Mouse (Mus musculus) heart, postnatal 25 days (tissue): ENCODE results near the gene Slc6a13. TPM values are rescaled to one million over a fixed set of nuclear protein-coding genes. Genes with fewer than 3 reads are reported as not detected.
A peak's percentile ranks its signal among the peaks of the same experiment; 100 is the strongest.

ENCODE experiments used
- DNase-seq: peaks from one replicate; pipeline ENCODE4 v3.0.0; 2022; ENCODE audit warnings: low spot score
- intact Hi-C: fragments of 180-260 bp; cut with DNase I; formaldehyde crosslinking; loops from one replicate; pipeline ENCODE4 v1.15.1; 2025
- total RNA-seq, 2 experiments: library from RNA; stranded (reverse); gene quantifications; 2 replicates each; pipeline ENCODE4 v1.2.3; 2021

Slc6a13 gene
- total RNA-seq, 2 experiments from 2014 or later = 0.21 to 0.28 TPM

DNA sequence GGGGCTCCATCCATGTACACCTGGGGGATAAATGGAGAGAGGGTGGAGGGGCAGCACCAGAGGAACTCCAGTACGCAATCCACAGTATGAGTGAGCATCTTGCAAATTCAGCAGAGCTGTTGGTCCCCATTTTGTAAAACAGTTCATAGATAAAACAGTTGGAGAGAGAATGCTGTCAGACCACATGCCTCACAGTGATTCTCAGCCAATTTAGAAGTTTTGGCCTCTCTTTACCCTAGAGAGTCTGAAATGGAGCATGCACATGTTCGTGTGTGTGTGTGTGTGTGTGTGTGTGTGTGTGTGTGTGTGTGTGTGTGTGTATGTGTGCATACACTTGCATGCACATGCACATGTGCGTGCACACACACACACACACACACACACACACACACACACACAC, 25.3 kb downstream of the Slc6a13 start:
- intact Hi-C loops = no loop called here
- DNase-seq = no peak

DNA sequence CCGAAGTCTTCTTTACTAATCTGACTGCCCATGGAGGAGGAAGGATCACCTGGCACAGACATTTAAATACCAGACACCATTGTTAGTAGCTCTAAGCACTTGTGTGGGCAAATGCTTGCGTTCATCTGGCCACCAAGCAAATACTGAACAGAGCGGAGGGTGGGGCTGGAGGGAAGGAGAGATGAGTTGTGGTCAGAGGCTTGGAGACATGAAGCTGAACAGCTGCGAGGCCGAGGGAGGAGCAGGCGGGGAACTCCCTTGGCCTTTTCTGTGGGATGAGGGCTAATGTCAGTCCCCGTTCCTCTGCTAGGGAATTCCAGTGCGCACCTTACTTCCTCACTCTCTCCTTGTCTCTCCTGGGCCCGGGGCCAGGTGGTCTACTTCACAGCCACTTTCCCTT, 25.7 kb downstream of the Slc6a13 start:
- no peak for DNase-seq
- intact Hi-C loops = no loop called here

DNA sequence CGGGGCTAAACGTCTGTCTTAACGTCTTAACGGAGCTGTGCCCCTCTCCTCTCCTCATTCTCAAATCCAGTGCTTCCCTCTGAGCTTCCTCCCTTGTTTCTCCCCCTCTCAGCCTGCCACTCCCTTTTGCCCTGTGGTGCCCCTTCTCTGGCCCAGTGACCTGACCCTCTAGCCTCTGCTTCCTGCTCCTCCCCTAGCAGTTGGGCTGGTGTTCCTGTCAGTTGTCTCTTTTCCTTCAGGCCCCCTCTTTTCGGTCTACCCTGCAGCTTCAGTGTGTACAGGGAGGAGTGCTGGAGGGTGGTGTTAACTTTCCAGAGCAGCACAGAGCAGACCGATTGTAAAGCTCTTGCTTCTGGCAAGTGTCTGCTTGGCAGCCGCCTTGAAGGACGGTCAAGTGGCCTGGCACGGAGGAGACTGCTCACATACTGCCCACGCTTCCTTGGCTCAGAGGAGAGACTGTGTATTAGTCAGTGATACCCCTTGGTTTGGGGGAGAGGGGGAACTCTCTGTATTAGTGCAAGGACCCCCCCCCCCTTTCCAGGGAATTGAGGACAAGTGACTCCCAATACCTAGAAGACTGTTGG, 26.6 kb downstream of the Slc6a13 start:
- intact Hi-C loops = no loop called here
- no peak for DNase-seq

DNA sequence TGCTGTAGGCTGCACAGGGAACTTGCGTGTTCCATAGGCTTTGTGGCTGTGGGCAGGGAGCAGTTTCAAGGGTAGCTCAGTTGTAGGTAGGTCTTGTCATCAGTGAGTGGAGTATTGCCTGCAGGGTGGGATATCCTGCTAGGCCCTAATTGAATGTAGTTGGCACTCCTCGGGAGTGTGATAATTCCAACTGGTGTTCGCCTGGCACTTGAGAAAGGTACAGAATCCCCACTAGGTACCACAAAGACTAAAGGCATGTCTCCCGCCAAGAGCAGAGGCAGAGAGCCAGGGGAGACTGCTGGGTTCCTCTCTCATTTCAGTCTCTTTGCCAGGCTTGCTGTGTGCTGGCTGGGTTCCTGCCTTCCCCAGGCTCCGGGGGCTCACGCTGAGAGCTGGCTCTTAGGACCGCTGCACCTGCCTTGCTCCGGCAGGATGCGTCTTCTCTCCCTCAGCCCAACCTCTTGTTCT, 28.4 kb downstream of the Slc6a13 start:
- intact Hi-C loops = no loop called here
- DNase-seq = no peak

DNA sequence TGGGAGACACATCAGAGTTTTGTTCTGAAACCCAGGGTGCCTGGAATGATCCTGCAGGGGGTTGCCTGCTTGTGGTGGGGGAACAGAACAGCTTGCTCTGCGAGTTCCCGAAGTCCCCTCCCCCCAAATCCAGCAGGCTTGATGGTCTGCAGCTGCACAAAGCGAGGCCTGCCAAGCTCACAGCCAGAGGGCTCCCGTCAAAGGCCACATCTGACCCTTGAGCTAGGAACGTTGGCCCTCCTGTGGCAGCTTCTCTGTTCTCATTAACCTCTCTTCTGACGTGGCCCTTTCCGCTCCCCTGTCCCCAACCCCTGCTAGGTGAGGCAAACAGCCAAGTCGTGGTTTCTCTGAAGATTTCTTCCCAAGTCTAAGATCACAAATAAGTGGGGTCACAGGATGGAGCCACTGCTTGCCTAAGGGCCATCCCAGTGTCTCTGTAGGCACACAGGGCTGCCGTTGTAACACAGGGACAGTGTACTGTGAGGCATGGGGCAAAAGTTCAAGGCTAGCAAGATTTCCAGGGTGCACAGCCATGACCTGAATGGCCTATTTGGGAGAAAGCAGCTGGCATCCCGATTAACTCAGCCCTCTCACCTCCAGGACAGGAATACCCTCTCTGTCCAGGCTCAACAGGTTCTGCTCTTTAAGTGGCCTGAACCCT, 30.0 kb downstream of the Slc6a13 start:
- intact Hi-C loops = no loop called here
- no peak for DNase-seq

DNA sequence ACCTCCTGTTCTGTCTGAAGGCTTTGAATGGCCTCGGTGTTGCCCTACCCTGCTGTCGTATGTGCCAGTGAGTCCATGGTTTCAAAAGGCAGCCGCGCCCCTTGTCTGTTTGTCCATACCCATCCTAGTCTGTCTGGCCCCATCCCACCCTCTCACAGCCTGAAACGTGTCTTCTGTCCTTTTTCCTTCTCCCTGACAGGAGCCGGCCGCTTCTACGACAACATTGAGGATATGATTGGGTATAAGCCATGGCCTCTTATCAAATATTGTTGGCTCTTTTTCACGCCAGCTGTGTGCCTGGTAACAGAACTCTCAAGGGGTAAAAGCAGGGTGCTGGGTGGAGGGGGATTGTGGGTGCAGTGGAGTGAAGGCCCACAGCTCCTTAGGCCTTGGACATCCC, 35.8 kb downstream of the Slc6a13 start:
- intact Hi-C loops = loop anchor here (5.0 kb wide), 1 partner anchor 64 kb away; no protein-coding TSS in a partner anchor
- no peak for DNase-seq

DNA sequence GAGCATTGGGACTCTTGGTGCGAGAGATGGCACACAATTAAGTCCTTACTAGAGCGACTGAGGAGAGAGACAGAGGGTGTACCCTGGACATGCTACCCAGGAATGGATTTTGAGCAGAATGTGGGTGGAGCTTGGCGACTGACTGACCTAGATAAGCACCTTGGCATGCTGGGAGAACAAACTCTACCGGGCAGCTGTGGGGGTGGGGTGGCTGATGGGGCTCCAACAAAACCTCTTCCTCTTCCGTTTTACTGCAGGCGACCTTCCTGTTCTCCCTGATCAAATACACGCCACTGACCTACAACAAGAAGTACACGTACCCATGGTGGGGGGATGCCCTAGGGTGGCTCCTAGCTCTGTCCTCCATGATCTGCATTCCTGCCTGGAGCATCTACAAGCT, 36.5 kb downstream of the Slc6a13 start:
- intact Hi-C loops = loop anchor here (5.0 kb wide), 1 partner anchor 64 kb away; no protein-coding TSS in a partner anchor

DNA sequence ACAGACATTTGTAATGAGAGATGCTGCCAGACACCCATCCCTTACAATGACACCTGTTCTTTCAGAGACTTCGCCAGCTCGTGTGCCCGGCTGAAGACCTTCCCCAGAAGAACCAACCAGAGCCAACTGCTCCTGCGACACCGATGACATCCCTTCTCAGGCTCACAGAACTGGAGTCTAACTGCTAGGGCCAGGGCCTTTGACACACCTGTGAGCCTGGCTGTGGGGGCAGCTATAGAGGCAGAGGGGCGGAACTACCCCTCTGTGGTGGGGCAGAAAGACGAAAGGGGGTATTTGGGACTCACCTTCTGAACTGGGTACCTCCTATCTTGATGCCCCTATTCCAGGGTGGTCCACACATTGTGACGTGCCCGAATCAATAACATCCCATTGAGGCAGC, 37.2 kb downstream of the Slc6a13 start:
- DNase-seq = no peak
- intact Hi-C loops = loop anchor here (1.0 to 5.0 kb wide), 2 partner anchors 65 to 196 kb away; no protein-coding TSS in a partner anchor

More for the DNA sequence above, 36.5 kb downstream of the Slc6a13 start:
- DNase-seq = no peak

DNA sequence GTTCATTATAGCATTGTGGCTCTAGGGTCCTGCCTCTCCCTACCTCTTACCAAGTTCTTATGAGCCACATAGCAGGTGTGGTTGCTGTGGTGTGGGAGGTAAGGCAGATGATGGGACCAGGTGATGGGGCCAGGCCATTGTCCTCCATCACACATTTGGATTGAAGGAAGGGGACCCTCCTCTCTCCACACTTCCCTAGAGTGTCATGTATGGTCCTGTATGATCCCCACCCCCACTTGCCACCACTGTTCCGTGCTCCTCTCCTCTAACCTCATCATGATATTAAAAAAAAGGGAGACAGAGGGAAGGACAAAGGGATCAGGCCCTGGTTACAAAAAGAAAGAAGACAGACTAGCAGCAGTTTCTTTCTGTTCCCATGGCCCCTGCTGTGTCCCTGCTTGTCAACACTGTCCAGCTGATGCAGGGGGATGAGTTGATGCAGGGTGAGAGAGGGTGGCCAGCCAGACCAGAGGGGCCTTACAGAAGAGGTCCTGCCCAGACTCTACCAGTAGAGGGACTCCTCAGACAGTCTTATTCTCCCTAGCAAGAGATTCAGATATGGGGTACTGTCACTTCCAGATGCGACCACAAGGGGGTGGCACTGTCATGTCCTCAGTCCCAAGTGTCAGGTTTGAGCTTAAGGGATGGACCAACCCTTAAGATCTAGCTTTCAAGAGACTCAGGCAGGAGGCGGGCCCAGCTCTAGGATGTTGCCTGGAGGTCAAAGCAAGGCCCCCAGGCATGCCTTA, 37.9 kb downstream of the Slc6a13 start:
- intact Hi-C loops = loop anchor here (1.0 to 5.0 kb wide), 3 partner anchors 29 to 195 kb away; no protein-coding TSS in a partner anchor
- peak; percentile 35 for DNase-seq

DNA sequence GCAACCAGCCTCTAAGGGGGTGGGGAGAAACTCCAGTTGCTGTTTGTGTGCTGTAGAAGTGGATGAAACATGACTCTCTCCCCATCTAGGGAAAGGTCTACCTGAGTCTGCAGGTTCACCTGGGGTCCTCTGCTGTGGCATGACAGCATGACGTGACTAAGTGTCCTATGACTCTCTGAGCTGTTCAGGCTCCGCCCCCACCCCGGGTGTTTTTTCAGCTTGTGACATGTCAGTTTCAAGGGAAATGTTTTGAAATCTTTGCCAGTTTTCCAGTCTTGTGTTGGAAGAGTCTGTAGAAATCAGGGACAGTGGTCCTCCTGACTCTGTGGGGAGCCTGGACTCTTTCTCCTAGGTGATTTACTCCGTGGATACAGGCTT, 38.5 kb downstream of the Slc6a13 start:
- intact Hi-C loops = loop anchor here (2.0 to 5.0 kb wide), 2 partner anchors 28 to 66 kb away; no protein-coding TSS in a partner anchor
- DNase-seq = no peak

DNA sequence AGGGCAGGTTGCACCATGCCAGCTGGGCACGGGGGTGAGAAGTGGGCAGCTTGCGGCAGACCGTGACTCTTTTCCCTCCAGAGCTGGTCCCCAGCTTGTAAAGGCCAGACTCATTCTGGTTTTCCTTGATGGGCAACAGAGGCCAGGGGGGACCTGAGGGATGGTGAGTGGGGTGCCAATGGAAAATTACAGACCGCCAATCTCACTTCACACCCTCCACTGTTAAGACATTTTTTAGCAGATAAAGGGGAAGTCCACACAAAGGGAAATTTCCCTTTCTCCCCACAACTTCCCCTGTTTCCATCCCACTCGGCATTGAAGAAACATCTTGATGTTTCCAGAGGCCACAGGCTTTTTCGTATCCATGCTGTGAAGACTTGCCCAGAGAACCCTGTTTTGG, 41.6 kb downstream of the Slc6a13 start:
- DNase-seq = no peak
- intact Hi-C loops = no loop called here

DNA sequence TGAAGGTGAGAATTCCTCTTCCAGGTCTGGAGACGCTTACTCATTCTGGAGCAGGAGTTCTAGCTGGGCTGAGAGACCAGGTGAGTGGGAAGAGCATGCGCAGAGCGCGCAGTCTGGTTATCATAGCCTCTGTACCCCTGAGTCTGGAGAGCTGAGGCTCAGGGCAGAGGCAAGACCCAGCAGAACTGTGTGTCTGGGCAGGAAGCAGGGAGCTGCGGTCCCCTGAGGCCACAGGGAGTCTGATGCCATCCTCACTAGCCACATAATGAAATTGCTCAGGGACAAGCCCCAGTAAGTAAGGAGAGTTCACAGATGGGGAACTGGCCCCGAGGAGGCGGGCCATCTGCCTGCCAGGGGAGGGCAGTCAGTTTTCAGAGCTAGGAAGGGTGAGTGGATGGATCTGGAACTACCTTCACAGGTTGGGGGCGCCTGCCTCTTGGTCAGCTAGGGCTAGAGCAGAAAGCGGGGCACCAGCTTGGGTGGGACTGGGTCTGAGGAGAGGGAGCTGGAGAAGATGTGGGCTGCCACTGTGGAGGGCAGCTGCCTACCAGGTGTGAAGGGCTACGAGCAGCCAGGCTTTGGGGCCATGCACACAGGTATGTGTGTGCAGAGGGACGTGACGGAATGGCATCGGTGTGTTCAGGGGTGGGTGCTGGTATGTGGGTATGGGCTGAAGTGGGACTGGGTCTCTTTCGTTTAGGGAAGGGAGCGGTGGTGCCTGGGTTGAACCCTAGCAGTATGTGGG, 43.2 kb downstream of the Slc6a13 start, which contains the start of gene Slc6a12:
Gene Slc6a12 (plus strand): TSS at position 51 of the 745 bp plus-strand sequence.
- intact Hi-C loops = no loop called here
- DNase-seq = no peak

DNA sequence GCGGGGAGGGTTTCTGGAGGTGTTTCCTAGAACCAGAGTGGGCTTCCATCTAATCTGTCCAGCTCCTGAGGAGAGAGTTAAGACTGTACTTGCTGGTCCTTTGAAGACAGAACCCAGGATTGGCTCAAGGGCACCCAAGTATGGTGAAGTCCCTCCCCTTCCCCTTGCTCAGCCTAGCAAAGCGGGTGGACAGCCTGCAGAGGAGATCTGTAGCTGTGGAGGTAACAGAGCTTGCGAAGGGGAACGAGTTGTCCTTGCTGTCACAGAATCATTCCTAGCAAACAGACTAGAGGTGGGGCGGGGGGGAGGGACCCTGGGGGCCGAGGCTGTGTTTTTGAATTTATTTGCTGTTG, 43.7 kb downstream of the Slc6a13 start:
- no peak for DNase-seq
- intact Hi-C loops = no loop called here

DNA sequence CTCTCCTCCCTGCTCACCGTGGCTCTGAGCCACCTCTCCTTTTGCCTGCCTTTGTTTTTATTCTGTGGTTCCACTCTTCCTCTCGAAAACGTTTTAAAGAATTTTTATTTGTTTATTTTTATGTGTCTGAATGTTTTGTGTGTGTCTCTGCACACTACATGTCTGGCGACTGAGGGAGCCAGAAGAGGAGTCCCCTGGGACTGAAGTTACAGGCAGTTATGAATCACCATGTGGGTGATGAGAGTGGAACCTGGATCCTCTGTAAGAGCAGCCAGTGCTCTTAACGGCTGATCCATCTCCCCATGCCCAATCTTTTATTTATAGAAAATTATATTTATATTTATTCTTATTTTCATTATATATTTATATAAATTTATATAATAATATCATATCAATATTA, 44.3 kb downstream of the Slc6a13 start:
- DNase-seq = no peak
- intact Hi-C loops = no loop called here

DNA sequence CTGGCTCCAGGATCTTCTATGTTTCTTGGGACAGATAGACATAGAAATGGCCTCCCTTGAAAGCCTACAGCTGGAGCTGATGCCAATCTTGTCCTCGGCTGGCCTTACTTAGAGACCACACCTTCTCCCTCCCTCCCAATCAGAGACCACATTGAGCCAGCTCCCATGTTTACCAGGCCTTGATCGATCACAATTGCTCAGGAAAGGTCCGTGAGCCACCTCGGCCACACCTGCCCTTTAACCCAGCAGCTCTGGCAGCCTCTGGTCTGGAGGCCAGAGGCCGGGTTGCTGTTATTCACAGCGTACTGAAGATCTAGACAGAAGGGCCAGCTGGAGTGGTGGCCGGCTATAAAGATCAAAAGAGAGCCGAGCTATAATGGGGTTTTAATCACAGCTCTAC, 46.4 kb downstream of the Slc6a13 start:
- intact Hi-C loops = no loop called here
- DNase-seq = no peak

DNA sequence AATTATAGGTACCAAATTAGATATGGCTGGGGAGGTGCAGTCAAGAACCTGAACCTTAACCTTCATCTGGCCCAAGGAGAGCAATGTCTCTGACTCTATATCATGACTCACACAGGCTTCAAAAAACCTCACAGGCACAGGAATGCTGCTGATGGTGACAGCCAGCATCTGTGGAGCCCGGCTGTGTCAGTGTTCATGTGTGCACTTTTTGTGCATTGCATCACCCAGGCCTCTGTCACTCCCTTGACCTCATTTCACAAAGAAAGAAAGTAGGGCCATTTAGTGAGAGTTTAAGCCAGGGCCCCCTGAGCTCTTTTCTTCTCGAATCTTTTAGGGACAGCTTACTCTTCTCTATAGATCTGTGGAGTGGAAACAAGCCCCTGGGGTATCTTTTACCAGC, 52.2 kb downstream of the Slc6a13 start:
- DNase-seq = no peak
- intact Hi-C loops = no loop called here

DNA sequence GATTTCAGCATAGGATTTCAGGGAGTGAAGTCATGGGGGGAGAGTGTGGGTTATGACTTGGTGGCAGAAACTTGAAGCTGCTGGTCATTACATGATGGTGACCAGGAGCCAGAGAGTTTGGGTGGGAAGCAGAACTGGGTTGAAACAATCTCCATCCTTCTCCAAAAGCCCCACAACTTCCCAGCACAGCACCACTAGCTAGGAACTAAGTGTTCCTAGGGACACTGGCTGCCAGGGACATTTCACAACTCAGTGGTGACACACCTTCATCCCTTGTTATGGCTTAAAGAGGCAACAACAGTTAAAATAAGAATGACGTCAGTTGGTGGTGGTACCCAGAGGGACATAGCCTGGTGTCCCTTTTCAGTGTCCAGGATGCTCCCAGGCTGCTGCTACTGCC, 56.0 kb downstream of the Slc6a13 start:
- DNase-seq = no peak
- intact Hi-C loops = no loop called here

DNA sequence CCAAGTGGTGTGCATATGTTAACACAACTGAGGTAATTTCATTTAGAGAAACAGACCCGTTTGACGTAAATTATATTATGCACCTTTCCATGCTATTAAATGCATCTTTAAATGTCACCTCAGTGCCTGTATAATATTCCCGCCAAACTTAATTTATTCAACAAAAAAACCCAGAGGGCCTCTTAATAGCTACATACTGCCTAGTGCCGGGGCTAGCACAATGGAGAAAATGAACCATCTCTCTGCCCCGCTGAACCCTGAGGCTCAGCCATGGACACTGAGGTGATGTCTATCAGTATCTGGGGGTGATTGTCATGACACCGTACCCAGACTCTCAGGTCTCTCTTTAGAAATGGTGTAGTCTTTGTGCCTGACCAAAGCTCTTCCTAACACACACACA, 57.2 kb downstream of the Slc6a13 start:
- DNase-seq = no peak
- intact Hi-C loops = no loop called here

DNA sequence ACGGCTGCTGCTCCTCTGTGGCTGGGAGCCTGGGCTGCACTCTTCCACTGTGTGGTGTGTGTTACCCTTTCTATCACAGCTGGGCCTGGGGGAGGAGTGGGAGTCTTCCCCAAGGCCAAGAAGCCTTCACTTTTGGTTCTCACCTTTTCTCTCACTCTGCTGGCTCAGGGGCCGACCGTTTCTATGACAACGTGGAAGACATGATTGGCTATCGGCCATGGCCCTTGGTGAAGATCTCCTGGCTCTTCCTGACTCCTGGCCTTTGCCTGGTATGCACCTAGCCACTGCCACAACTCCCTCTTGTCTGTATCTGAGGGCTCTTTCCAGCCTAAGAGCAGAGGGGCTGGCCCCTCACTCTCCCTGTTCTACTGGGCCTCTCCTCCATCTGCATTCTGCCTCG, 63.0 kb downstream of the Slc6a13 start:
- intact Hi-C loops = no loop called here
- no peak for DNase-seq

DNA sequence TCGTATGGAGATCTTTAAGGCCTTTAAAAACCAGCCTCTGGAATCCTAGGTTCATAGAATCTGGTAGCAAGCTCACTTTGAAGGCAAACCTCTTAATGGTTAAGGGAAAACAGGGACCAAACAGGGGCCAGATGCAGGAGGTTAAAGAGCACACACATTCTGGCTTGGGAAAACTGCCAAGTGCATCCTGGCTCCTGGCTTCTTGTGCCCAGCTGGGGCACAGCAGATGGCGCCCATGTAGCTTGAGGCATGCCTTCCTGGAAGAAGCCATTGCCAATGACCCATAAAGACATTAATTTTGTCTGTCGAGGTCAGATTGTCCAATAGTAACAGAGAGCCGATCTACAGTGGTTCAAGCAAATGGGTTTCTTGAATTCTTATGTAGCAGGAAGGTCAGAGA, 63.9 kb downstream of the Slc6a13 start:
- intact Hi-C loops = no loop called here
- DNase-seq = no peak
